Mouse (Mus musculus): Measurements from ENCODE around the gene Cdkn2c.

DNA sequence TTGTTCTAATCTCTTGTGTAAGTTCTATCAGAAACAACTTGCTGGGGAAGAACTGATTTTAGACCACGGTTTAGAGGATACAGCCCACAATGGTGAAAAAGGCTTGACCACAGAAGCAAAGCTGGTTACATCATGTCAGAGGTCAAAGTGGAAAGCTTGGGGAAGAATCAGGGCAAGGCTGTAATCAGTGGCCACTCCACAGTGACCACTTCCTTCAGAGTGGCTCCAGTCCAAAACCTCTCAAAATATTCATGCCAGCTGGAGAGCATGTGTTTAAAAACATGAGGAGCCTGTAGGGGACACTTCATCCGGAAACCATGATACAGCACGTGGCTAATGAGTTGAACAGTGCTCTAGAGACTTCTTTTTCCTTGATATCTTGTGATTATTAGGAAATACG, 54.4 kb downstream of the Cdkn2c start:
- no peak for TF ChIP-seq CTCF (IDR thresholded peaks at IDR 0.05)
- TF ChIP-seq EP300 (IDR thresholded peaks at IDR 0.05): no peak
